Mouse (Mus musculus): Measurements from ENCODE around the gene Sptbn4.
"Not testable (repeated sequence)": the region's sequence is repeated elsewhere in the genome, so short reads cannot be mapped to it uniquely, and the experiment has no call there.

Sptbn4 gene

DNA sequence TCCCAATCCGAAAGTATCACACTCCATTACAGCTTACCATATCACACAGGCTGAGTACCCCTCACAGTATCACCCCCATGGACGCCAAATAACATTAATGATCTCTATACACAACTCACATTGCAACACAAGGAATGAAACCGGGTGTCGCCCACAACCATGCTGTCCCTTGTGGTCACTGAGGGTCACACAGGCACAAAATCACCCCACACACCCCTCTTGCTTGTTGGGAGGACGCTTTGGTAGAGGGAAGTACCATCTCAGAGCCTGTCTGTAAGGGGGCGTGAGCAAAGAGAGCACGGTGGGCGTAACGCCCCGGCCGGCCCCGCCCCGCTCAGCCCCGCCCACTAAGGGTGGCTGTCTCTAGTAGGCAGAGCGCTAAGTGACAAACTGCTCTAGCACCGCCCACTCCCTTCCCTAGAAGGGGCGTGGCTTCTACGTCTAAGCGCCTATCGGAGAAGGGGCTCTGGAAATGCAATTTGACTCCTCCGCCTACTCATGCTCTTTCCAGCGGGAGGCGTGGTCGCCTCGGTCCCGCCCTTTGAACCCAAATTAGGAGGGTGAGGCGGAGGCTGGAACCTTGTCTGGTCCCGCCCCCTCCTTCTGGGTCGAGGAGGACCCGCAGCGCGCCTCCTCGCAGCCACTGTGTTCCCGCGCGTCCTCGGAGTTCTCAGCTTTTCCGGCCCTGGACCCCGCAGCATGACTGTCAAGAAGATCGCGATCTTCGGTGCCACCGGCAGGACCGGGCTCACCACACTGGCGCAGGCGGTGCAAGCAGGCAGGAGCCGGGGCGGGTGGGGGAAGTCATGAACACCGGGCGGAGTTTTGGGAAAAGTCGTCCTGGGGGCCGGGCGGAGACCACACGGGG, at the start of gene Sptbn4, which contains the start of gene Blvrb:
Gene Sptbn4, minus strand, starts transcription at position 268 of the 868 bp plus-strand sequence.
Gene Blvrb, plus strand, starts transcription at position 560 of the 868 bp plus-strand sequence.
- peak; percentile 98 to 100 for DNase-seq (ENCODE audit: low spot score in 2 of 2)

DNA sequence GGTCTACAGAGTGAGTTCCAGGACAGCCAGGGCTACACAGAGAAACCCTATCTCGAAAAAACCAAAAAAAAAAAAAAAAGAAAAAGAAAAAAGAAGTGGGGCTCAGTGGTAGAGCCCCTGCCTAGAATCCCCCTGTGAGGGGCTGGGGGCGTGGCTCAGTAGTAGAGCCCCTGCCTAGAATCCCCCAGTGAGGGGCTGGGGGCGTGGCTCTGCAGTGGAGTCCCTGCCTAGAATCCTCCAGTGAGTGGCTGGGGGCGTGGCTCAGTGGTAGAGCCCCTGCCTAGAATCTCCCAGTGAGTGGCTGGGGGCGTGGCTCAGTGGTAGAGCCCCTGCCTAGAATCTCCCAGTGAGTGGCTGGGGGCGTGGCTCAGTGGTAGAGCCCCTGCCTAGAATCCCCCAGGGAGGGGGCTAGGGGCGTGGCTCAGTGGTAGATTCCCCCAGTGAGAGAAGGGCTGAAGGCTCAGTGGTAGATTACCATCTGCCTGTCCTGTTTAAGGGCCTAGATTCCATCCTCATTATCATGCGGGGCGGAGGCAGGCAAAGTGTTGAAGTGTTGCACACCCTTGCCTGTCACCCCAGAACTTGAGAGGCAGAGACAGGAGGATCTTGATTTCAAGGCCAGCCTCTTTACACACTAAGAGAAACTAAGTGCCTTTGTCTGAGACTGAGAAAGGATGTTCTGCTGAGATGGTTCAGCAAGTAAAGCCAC, 47.3 kb upstream of the Sptbn4 start:
- DNase-seq (ENCODE audit: low spot score in 2 of 2): not testable (repeated sequence)

DNA sequence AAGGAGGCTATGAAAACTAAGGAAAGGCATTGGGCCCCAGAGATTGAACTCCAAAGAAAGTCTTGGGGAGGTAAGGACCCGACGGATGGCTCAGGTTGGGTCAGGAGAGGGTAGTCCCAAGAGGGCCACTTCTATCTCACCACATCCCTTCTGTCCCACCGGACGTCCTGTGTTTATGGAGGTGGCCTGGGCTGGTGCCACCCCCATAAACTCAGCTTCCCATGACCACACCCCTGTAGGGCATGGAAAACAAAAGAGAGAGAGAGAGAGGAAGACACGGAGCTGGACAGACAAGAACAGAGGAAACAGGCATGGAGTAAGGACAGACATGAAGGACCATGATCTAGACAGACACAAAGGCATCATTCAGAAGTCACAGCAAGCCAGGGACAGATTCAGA, 46.0 kb upstream of the Sptbn4 start:
- no peak for DNase-seq (ENCODE audit: low spot score in 2 of 2)

DNA sequence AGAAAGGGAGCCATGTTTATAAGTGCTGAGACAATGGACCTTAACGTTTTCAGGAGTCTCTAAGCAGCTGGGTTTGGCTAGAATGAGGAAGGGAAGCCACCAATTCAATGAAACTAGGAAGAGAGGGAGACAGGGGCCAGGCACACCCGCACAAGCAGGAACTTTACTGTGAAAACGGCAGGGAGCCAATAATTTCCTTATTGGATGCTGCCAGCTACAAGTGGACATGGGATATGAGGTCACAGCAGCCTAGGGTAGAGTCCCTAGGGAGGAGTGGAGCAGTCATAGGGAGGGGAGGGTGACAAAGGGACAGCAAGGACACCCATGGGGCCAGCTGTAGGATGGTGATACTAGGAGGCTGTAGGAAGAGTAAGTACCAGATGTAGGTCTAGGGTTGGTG, 45.5 kb upstream of the Sptbn4 start:
- DNase-seq (ENCODE audit: low spot score in 2 of 2): no peak

DNA sequence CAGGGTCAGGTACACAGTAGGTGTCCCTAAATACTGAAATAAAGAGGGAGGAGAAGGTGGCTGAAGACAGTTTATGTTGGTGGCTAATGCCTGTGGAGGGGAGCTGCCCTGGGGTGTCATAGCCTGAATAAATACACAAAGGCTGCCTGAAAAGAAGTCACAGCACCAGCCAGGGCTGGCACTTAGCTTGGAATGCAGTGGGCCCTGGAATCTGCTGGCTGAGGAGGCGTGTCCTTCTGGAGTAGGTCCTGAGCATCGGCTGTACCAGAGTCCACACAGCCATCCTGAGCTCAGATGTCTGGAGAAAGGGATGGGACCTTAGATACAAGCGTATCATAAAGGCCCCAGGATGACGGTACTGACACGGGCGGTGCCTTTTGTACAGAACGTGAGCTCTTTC, 44.4 kb upstream of the Sptbn4 start:
- DNase-seq (ENCODE audit: low spot score in 2 of 2): no peak

DNA sequence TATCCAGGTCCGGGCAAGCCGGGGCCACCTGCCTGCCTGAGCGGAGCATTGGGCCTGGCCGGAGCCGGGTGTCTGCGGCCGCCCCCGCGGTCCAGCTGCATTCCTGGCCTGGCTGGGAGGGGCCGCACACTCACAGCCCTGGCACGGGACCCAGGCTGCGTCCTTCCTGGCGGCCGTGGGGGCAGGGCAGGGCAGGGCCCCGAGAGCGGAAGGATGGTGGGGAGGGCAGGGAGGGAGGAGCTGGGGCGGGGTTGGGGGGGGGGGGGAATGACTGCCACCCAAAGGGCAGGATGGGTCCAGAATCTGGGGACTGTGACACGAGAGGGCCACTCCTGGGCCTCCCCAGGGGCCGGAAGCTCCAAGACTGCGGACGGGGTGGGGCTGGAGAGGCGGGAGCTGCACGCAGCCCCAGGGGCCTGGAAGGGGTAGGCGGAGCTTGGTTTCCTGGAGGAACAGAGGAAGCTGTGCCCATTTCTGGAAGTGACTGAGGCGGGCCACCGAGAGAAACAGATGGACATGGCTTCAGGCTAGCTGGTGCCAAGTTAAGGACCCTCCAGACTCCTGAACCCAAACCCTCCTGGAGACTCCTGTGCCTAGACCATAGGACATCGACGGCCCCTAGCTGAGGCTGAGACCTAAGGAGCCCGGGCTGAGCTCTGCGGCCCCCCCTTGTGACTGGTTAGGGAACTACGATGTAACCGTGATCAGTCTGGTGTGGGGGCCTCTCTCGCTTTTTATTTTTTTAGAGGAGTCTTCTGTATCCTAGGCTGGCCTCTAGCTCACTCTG, 43.2 kb upstream of the Sptbn4 start:
- DNase-seq (ENCODE audit: low spot score in 2 of 2): peak; percentile 91 to 98

DNA sequence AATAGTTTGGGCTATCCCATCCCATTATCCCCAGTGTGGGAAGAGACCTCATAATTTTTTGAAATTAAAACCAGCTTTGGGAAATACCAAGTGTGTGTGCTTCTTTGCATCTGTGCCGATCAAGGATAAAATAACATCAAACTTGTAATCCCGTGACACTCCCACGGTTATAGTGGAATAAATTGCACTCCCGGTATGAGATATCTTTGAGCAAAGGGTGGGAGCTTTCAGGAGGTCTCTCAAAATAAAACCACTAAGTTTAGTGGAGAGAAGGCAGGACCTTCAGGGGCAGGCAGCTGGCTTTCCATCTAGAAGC, 42.7 kb upstream of the Sptbn4 start:
- DNase-seq (ENCODE audit: low spot score in 2 of 2): no peak

DNA sequence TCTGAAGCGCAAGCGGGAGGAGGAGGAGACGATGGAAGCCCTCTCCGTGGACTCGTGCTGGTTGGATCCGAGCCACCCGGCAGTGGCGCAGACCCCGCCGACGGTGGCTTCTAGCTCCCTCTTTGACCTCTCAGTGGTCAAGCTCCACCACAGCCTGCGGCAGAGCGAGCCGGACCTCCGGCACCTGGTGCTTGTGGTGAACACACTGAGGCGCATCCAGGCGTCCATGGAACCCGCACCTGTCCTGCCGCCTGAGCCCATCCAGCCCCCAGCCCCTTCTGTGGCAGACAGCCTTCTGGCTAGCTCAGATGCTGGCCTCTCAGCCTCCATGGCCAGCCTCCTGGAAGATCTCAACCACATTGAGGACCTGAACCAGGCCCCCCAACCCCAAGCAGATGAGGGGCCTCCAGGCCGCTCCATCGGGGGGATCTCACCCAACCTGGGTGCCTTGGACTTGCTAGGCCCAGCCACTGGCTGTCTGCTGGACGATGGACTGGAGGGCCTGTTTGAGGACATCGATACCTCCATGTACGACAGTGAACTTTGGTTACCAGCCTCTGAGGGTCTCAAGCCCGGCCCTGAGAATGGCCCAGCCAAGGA, 41.9 kb upstream of the Sptbn4 start:
- no peak for DNase-seq (ENCODE audit: low spot score in 2 of 2)

DNA sequence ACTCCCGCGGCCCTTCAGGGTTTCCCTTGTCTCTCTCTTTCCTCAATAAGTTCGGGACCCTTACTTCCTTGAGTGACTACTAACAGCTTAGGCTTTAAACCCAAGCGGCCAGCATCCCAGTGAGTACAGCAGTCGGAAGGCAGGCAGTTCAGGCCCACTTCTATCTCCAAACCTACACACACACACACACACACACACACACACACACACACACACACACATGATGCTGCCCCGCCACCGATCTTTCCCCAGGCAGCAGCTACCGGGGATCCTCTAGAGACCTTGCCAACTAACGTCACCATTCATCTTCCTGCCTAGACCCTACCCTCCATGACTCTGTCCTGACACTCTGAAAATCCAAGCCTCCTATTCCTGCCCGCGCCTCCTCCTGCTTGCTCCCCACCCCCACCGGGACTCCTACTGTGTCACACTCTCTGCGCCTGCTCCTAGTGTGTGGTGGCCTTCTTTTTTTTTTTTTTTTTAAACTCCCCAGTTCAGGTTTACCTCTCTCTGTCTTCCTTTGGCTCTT, 40.3 kb upstream of the Sptbn4 start:
- peak in 1 of 2 experiments; percentile 42 for DNase-seq (ENCODE audit: low spot score in 2 of 2)

DNA sequence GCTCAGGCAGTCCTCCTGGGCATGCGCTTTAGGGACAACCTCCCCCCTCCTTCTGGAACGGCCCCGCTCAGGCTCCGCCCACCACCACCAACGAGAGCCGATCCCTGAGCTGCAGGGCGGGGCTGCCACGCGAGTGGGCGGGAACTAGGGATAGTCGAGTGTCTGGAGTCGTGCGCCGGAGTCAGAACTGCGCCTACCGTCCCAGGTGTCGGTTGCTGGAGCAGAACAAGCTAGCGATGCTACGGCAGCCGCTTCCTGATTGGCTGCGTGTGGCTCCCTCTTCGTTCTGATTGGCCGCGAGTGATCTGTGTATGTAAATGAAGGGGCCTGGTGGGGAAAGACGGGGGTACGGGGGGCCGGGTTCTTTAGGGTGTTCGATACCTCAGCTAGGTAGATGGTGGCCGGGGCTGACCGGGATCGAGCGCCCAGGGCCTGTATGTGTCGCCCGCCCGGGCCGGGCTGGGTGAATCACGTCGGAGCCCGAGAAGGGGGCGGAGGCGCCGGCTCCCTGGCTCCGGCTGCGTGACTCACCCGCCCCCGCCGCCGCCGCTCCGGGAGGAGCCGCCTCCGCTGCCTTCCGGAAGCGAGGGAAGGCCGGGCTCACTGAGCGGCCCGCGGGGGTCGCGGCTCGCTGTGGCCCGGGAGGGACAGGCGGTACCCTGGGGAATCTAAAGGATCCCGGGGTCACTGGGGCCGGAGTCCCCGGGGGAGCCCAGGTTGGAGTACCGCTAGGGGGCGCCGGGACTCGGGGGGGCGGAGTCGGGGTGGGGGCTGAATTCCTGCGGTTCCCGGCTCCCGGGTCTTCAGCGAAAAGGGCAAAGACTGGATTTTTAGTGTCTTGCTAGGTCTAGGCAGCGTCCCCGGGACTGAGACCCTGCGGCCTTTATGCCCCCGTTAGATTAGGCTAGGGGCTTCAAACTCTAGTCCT, 39.5 kb upstream of the Sptbn4 start, which contains the start of gene Sertad1:
Gene Sertad1, plus strand, starts transcription at position 141 of the 928 bp plus-strand sequence.
- peak; percentile 99 to 100 for DNase-seq (ENCODE audit: low spot score in 2 of 2)

DNA sequence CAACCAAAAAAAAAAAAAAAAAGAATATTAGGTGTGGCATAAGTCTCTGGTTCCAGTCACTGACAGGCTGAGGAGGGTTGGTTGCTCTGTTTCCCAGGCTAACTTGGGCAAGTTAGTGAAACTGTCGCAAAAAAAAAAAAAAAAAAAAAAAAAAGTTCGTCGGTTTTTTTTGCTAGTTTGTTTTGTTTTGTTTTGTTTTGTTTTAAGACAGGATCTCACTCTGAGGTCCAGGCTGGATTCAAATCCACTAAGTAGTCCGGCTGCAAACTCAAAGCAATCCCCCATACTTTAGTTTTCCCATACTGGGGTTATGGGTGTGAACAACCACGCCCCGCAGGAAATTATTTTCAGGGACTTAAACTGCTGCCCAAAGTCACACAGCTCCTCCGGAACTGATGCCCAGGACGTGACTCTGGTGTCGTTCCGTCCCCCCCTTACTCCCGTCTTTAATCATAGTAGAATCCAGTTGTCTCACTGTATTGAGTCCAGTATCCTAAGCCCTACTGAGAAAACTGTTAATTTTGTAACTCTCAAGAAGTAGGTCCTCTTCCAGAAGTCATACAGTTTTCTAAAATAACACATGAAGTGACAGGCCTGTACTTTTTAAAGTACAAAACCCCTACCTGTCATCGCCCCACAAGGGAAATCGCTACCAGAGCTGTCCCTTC, 38.8 kb upstream of the Sptbn4 start:
- DNase-seq (ENCODE audit: low spot score in 2 of 2): peak; percentile 48 to 74

DNA sequence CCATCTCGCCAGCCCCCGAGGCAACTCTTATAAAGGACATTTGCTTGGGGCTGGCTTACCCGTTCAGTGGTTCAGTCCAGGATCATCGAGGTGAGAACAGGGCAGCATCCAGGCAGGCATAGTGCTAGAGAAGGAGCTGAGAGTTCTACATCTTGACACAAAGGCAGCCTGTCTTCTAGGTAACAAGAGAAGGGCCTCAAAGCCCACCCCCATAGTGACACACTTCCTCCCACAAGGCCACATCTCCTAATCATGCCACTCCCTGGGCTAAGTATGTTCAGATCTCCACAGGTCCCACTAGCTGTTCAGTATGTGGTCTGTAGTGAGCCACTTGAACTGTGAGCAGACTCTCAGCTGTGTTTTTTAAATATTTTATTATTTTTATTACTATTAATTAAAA, 36.4 kb upstream of the Sptbn4 start:
- no peak for DNase-seq (ENCODE audit: low spot score in 2 of 2)

DNA sequence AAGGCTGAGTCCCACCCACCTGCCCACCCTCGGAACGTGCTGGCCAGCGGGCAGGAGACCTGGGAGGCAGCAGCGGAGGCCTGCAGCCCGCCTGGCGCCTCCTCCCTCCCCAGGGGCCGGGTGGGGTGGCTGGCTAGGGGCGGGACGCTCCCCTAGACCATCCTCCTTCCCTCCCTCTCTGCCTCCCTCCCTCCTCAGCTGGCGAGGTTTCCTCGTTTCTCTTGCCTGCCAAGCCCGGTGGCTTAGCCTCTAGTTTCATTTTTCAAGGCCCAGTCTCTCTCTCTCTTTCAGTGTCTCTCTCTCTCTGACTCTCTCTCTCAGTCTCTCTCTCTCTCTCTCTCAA, 34.1 kb upstream of the Sptbn4 start:
- peak; percentile 85 to 89 for DNase-seq (ENCODE audit: low spot score in 2 of 2)

DNA sequence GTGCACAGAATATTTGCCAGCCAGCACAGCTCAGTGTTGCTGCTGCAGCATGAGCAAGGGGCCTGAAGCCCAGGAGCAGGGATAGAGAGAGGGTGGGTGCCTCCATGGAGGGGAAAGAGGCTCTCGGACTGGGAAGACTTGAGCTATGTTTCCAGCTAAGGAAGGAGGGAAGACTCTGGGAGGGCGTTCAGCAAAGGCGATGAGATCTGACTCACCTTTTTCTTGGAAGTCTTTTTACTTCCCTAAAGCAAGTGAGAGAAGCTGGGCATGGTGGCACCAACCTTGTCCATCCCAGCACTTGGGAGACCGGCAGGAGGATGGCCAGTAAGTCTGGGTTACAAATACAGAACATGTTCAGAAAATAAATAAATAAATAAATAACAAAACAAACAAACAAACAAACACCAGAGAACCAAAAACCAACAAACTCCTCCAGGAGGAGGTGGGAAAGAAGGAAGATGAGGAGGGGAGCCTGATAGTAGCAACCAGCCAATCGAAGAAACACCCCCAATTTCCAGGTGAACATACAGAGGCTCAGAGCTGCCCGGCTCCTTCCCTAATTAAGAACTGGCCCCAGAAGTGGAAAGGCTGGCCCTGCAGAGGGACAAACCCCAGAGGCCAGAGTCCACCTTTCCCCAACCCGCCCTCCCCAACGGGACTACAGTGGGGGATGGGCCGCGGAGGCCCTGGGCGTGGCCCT, 33.6 kb upstream of the Sptbn4 start:
- no peak for DNase-seq (ENCODE audit: low spot score in 2 of 2)

DNA sequence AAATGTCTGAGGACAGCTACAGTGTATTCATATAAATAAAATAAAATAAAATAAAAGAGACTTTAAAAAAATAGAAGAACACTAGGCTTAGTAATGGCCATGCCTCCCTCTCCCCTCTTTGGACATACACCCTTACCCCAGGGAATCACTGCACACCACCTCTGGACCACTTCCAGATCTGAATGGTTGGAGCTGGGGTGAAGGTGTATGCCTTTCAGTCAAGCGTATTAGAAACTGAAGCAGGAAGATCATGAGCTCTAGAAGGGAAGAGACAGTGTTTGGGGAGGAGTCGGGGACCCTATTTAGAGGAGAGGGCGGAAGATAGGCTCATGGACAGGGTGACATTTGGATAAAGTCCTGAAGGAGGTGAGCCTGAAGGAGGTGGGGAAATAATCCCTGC, 33.0 kb upstream of the Sptbn4 start:
- no peak for DNase-seq (ENCODE audit: low spot score in 2 of 2)

DNA sequence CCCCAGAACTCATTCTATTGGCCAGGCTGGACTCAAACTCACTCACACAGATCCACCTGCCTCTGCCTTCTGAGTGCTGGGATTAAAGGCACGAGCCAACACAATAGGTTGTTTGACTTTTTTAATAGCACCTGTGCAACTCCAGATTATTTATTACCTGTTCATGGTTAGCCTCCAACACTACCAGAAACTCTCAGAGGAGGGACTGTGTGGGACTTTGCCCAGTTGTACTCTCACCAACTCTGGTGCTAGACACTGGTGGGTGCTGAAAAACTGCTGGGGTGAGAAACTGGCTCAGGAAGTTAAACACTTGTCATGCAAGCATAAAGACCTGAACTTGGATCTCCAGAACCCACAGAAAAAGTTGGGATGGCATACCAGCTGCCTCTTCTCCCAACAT, 32.3 kb upstream of the Sptbn4 start:
- no peak for DNase-seq (ENCODE audit: low spot score in 2 of 2)

DNA sequence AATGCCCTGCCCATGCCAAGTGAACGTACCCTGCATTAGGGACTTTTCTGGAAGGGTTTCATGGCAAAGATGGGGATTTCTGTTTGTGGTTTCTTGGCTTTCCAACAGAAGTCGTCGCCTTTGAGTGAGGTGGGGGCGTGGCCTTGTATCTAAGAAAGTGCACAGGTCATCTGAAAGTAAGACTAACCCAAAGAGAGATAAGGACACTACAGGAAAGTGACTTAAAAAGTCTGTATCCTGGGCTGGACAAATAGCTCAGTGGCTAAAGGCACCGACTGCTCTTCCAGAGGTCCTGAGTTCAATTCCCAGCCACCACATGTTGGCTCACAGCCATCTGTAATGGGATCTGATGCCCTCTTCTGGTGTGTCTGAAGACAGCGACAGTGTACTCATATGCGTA, 31.1 kb upstream of the Sptbn4 start:
- DNase-seq (ENCODE audit: low spot score in 2 of 2): no peak

DNA sequence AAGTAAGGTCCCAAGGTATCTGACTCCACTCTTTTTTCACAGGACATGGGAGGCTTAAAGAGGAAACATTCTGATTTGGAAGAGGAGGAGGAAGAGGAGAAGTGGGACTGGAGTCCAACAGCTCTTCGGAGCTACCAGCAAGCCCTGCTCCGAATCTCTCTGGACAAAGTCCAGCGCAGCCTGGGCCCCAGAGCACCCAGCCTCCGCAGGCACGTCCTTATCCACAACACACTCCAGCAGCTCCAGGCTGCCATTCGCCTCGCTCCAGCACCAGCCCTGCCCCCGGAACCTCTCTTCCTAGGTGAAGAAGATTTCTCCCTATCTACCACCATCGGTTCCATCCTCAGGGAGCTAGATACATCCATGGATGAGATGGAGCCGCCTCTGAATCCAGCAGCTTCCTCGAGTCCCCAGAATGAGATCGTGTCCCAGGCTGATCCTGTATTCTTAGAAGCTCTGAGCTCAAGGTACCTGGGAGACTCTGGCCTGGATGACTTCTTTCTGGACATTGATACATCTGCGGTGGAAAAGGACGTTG, 28.7 kb upstream of the Sptbn4 start:
- no peak for DNase-seq (ENCODE audit: low spot score in 2 of 2)

DNA sequence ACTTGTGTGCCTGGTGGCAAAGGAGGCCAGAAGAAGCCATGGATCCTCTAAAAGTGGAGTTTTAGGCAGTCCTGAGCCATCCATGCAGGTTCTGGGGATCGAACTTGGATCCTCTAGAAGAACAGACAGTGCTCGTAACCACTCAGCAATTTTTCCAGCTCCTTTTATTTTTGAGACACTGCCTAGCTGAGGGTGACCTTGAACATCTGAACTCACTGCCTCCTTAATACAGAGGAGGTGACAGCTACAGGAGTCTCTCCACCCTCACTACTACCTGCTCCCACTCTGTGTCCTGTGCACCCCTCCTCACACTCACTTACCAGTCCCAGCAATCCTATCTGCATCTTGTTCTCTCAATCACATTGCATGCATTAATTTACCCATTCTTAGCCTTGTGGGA, 28.1 kb upstream of the Sptbn4 start:
- DNase-seq (ENCODE audit: low spot score in 2 of 2): no peak
